Mouse (Mus musculus) heart, postnatal 0 days (tissue): Measurements from ENCODE around the gene Xxylt1. TPM values are rescaled to one million over a fixed set of nuclear protein-coding genes. Genes with fewer than 3 reads are reported as not detected.

Experiments
- ATAC-seq: fragments of 200-750 bp; cut with Nextera tagmentation; 2 replicates; pipeline ENCODE4 v1.8.0; 2017; ENCODE audit warnings: low read depth, moderate number of reproducible peaks, moderate library complexity; ENCODE audit not compliant: insufficient read depth
- DNase-seq: peaks from one replicate; pipeline ENCODE4 v3.0.0-alpha.2; 2016; ENCODE audit warnings: low spot score
- H3K27ac ChIP-seq: fragments of 300-500 bp; sonication (generic); 2 replicates; pipeline ENCODE4 v1.5.1; 2014; ENCODE audit warnings: low read depth, mild to moderate bottlenecking
- H3K27me3 ChIP-seq: fragments of 300-500 bp; sonication (generic); 2 replicates; pipeline ENCODE4 v1.6.1; 2014; ENCODE audit warnings: low read length, mixed read lengths; ENCODE audit not compliant: control insufficient read depth, insufficient read depth
- H3K36me3 ChIP-seq: fragments of 300-500 bp; sonication (generic); replicated peaks from 2 replicates; pipeline ENCODE4 v1.6.1; 2014; ENCODE audit warnings: low read length, mixed read lengths; ENCODE audit not compliant: control insufficient read depth, insufficient read depth
- H3K4me1 ChIP-seq: fragments of 300-500 bp; sonication (generic); 2 replicates; pipeline ENCODE4 v1.6.1; 2014; ENCODE audit warnings: antibody characterized with exemption; ENCODE audit not compliant: control insufficient read depth, insufficient read depth
- H3K4me2 ChIP-seq: fragments of 300-500 bp; sonication (generic); 2 replicates; pipeline ENCODE4 v1.6.1; 2014; ENCODE audit warnings: low read depth, mild to moderate bottlenecking, low read length, moderate library complexity
- H3K4me3 ChIP-seq: fragments of 300-500 bp; sonication (generic); 2 replicates; pipeline ENCODE4 v1.5.1; 2014; ENCODE audit warnings: low read depth, low read length
- H3K9ac ChIP-seq: fragments of 300-500 bp; sonication (generic); replicated peaks from 2 replicates; pipeline ENCODE4 v1.6.1; 2014; ENCODE audit warnings: low read depth, low read length, mixed read lengths
- H3K9me3 ChIP-seq: fragments of 300-500 bp; sonication (generic); replicated peaks from 2 replicates; pipeline ENCODE4 v1.6.1; 2016; ENCODE audit warnings: low read length; ENCODE audit not compliant: control insufficient read depth
- CTCF ChIP-seq: IDR thresholded peaks from 2 replicates; pipeline ENCODE4 v1.5.1; 2016; ENCODE audit warnings: antibody characterized with exemption, control low read depth, low read depth
- EP300 ChIP-seq: IDR thresholded peaks from 2 replicates; pipeline ENCODE4 v1.6.1; 2016; ENCODE audit warnings: antibody characterized with exemption, low read depth
- WGBS: fragments of 180-500 bp; shearing (Covaris S2); extraction: QIAGEN DNeasy Blood & Tissue Kit; methylation state at CpG from one replicate; pipeline ENCODE4 v1.1.7; 2014; 5-methylcytosine and 5-hydroxymethylcytosine counted together
- polyA plus RNA-seq: library from polyadenylated mRNA; unstranded; fragments of >200 nt; fragmentation: Nextera tagmentation; extraction: Ambion mirVana; gene quantifications from 2 replicates; pipeline ENCODE4 v1.2.1, GENCODE M21; 2015
- total RNA-seq: library from RNA; depleted of rRNA; stranded (reverse); fragments of >200 nt; gene quantifications from 2 replicates; pipeline ENCODE4 v1.2.3, GENCODE M21; 2014; ENCODE audit warnings: low replicate concordance

Xxylt1 gene
- total and polyA plus RNA-seq, 2 experiments from 2014 or later: 5.9 to 16.2 TPM

- Histone ChIP-seq H3K36me3 (no peaks in the 10 kb centered on the region), H3K27ac (no peak overlapping the region; the same call in 1 of the 2 replicates), H3K4me3 (no peak overlapping the region), H3K4me2 (no peak overlapping the region), H3K27me3 (no peaks in the 10 kb centered on the region), H3K9ac (no peak overlapping the region; the same call in 1 of the 2 replicates), H3K4me1 (peaks cover 41% of the 10 kb centered on the region), H3K9me3 (no peaks in the 10 kb centered on the region)
- TF ChIP-seq CTCF (no peak), EP300 (no peak)
- WGBS: 52% methylated on average over 18 of the region's 18 CpGs
- ATAC-seq: no peak
- DNase-seq: no peak
Observed at GRCm38 (mm10) chr16:30969266-30970064, 111.8 kb downstream of the Xxylt1 start.

- Histone ChIP-seq H3K9ac (no peak overlapping the region), H3K27ac (no peak overlapping the region), H3K36me3 (no peaks in the 10 kb centered on the region), H3K27me3 (no peaks in the 10 kb centered on the region), H3K4me3 (no peak overlapping the region), H3K4me2 (no peak overlapping the region), H3K9me3 (no peaks in the 10 kb centered on the region), H3K4me1 (peaks cover 49% of the 10 kb centered on the region)
- ATAC-seq (no peak), DNase-seq (no peak)
- WGBS: 80% methylated on average over 7 of the region's 7 CpGs
- TF ChIP-seq EP300 (no peak), CTCF (no peak)
Observed at GRCm38 (mm10) chr16:30968402-30969151, 112.7 kb downstream of the Xxylt1 start.

GRCm38 (mm10) chr16:30966684-30967083 lies 114.5 kb downstream of the Xxylt1 start:
- 28% methylated on average over 5 of the region's 5 CpGs for WGBS
- Histone ChIP-seq H3K27me3 (no peaks in the 10 kb centered on the region), H3K4me3 (no peak overlapping the region), H3K36me3 (no peaks in the 10 kb centered on the region), H3K4me2 (no peak overlapping the region), H3K4me1 (peaks cover 42% of the 10 kb centered on the region), H3K27ac (peak overlapping the region; percentile 35), H3K9ac (no peak overlapping the region), H3K9me3 (no peaks in the 10 kb centered on the region)
- DNase-seq: peak; percentile 83
- ATAC-seq: peak; percentile 82
- TF ChIP-seq CTCF (no peak), EP300 (peak; percentile 91)

- no peak for TF ChIP-seq EP300
- no peak for TF ChIP-seq CTCF
- Histone ChIP-seq H3K9me3 (no peaks in the 10 kb centered on the region), H3K36me3 (no peaks in the 10 kb centered on the region), H3K4me2 (no peak overlapping the region), H3K27ac (peak overlapping the region; percentile 78), H3K4me3 (no peak overlapping the region), H3K4me1 (peaks cover 40% of the 10 kb centered on the region), H3K9ac (no peak overlapping the region), H3K27me3 (no peaks in the 10 kb centered on the region)
- DNase-seq (peak; percentile 74), ATAC-seq (peak; percentile 74)
- 36% methylated on average over 7 of the region's 7 CpGs for WGBS
Observed at GRCm38 (mm10) chr16:30964891-30965290, 116.3 kb downstream of the Xxylt1 start.

- peak; percentile 7; the same call in 1 of the 2 replicates for ATAC-seq
- TF ChIP-seq CTCF: no peak
- TF ChIP-seq EP300: no peak
- H3K4me1 ChIP-seq: peaks cover 37% of the 10 kb centered on the region
Observed at GRCm38 (mm10) chr16:30964411-30964810, 116.8 kb downstream of the Xxylt1 start.

More at GRCm38 (mm10) chr16:30964411-30964810, 116.8 kb downstream of the Xxylt1 start:
- Histone ChIP-seq H3K4me2 (no peak overlapping the region), H3K9ac (no peak overlapping the region), H3K36me3 (no peaks in the 10 kb centered on the region), H3K4me3 (no peak overlapping the region), H3K27ac (peak overlapping the region; percentile 78), H3K9me3 (no peaks in the 10 kb centered on the region), H3K27me3 (no peaks in the 10 kb centered on the region)
- 41% methylated on average over 6 of the region's 6 CpGs for WGBS
- peak; percentile 21 for DNase-seq
